Mouse (Mus musculus): Measurements from ENCODE around the gene Otp. TPM values are rescaled to one million over a fixed set of nuclear protein-coding genes. Genes with fewer than 3 reads are reported as not detected.

The Otp gene
- total RNA-seq, 4 experiments from 2014 or later: not detected

GRCm38 (mm10) chr13:94873111-94874038 is 2.0 kb upstream of the Otp start:
- DNase-seq (ENCODE audit: low spot score in 2 of 2): no peak

- no peak for DNase-seq (ENCODE audit: low spot score in 2 of 2)
These were observed 1.4 kb upstream of the Otp start for GRCm38 (mm10) chr13:94874039-94874425.

GRCm38 (mm10) chr13:94874656-94875395 is 576 bp upstream of the Otp start:
- no peak for DNase-seq (ENCODE audit: low spot score in 2 of 2)

- DNase-seq (ENCODE audit: low spot score in 2 of 2): no peak
These were observed 1.1 kb downstream of the Otp start for GRCm38 (mm10) chr13:94876286-94877210.

- no peak for DNase-seq (ENCODE audit: low spot score in 2 of 2)
These were observed 1.8 kb downstream of the Otp start for GRCm38 (mm10) chr13:94877211-94877590.

- no peak for DNase-seq (ENCODE audit: low spot score in 2 of 2)
These were observed 2.8 kb downstream of the Otp start for GRCm38 (mm10) chr13:94877991-94878745.

- DNase-seq (ENCODE audit: low spot score in 2 of 2): no peak
These were observed 5.8 kb downstream of the Otp start for GRCm38 (mm10) chr13:94881201-94881600.

GRCm38 (mm10) chr13:94882221-94882620 is 6.8 kb downstream of the Otp start:
- DNase-seq (ENCODE audit: low spot score in 2 of 2): no peak

GRCm38 (mm10) chr13:94882711-94883145 is 7.3 kb downstream of the Otp start:
- no peak for DNase-seq (ENCODE audit: low spot score in 2 of 2)

- DNase-seq (ENCODE audit: low spot score in 2 of 2): no peak
These were observed 8.0 kb downstream of the Otp start for GRCm38 (mm10) chr13:94883163-94883965.

- DNase-seq (ENCODE audit: low spot score in 2 of 2): no peak
These were observed 8.9 kb downstream of the Otp start for GRCm38 (mm10) chr13:94883966-94884960.

- DNase-seq (ENCODE audit: low spot score in 2 of 2): no peak
These were observed 10.2 kb downstream of the Otp start for GRCm38 (mm10) chr13:94885291-94886235.

- DNase-seq (ENCODE audit: low spot score in 2 of 2): no peak
These were observed 32.4 kb downstream of the Otp start for GRCm38 (mm10) chr13:94907841-94908240.

GRCm38 (mm10) chr13:94912961-94913360 is 37.6 kb downstream of the Otp start:
- DNase-seq (ENCODE audit: low spot score in 2 of 2): no peak

- DNase-seq (ENCODE audit: low spot score in 2 of 2): no peak
These were observed 40.3 kb downstream of the Otp start for GRCm38 (mm10) chr13:94915654-94916053.

GRCm38 (mm10) chr13:94928086-94928485 is 52.7 kb downstream of the Otp start:
- no peak for DNase-seq (ENCODE audit: low spot score in 2 of 2)
